Comparison of ENCODE assay signal across 9 mouse cellular contexts in the genomic region with DNA sequence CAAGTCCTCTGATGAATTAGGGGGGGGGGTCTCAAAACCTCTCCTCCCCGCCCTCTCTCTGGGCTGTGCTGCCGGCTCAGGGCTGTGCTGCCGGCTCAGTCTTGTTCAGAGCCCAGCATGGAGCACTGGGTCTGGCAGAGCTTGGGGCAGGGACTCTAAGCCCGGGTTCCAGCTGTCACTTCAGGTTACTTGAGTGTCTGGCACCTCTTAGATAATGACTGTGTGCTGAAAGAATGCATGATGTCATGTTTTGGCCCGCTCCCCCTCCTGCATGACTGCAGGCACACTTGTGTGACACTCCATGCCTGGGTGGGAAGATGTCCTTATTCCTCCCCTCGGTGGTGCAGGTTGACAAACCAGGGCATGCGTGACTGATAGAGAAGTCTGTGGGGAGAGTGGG. TPM values are rescaled to one million over a fixed set of nuclear protein-coding genes. Genes with fewer than 3 reads are reported as not detected.
DNase-seq lines count a peak whose midpoint lies in the region; ATAC-seq lines count a peak whose summit lies in the region.
"Had no signal": no experiment of that assay in that cellular context is flagged by ENCODE, and none has a peak within 500 bp of the region (broad histone marks: within the 10 kb centered on the region; RNA-seq: fewer than 3 reads in every experiment).

No protein-coding gene starts in this region.

- 19% methylated on average over 7 of the region's 7 CpGs for WGBS in heart, embryonic 15.5 days
- WGBS in liver, embryonic 12.5 days (ENCODE audit: insufficient replicate concordance): 29% methylated on average over 7 of the region's 7 CpGs

- no peak overlapping the region for H3K4me2 ChIP-seq in heart, embryonic 15.5 days
- H3K4me2 ChIP-seq in liver, embryonic 12.5 days: no peak overlapping the region
- H3K4me2 ChIP-seq: stomach, embryonic 15.5 days had no signal

- no peak overlapping the region; the same call in 1 of the 2 replicates for H3K27ac ChIP-seq in heart, embryonic 15.5 days
- H3K27ac ChIP-seq in liver, embryonic 12.5 days: no peak overlapping the region
- H3K27ac ChIP-seq: stomach, embryonic 15.5 days had no signal

- peaks cover 18% of the 10 kb centered on the region for H3K4me1 ChIP-seq in heart, embryonic 15.5 days (replicated peaks)
- H3K4me1 ChIP-seq in liver, embryonic 12.5 days: peaks cover 6% of the 10 kb centered on the region; the same call in 1 of the 2 replicates

- H3K9me3 ChIP-seq in heart, embryonic 15.5 days (replicated peaks): no peaks in the 10 kb centered on the region
- H3K9me3 ChIP-seq in liver, embryonic 12.5 days (replicated peaks): no peaks in the 10 kb centered on the region
- H3K9me3 ChIP-seq: stomach, embryonic 15.5 days had no signal

- no peak overlapping the region for H3K4me3 ChIP-seq in heart, embryonic 15.5 days
- H3K4me3 ChIP-seq in liver, embryonic 12.5 days: no peak overlapping the region
- H3K4me3 ChIP-seq: stomach, embryonic 15.5 days had no signal

- peak; percentile 61; the same call in 1 of the 2 replicates for ATAC-seq in heart, embryonic 15.5 days (replicated peaks; ENCODE audit: insufficient number of reproducible peaks, insufficient read depth, low FRiP score, low read depth)
- no peak for ATAC-seq in liver, embryonic 12.5 days

- H3K27me3 ChIP-seq in heart, embryonic 15.5 days: peaks cover 63% of the 10 kb centered on the region
- H3K27me3 ChIP-seq in liver, embryonic 12.5 days (replicated peaks): peaks cover 96% of the 10 kb centered on the region

- no peaks in the 10 kb centered on the region for H3K36me3 ChIP-seq in heart, embryonic 15.5 days
- no peaks in the 10 kb centered on the region for H3K36me3 ChIP-seq in liver, embryonic 12.5 days
- H3K36me3 ChIP-seq: stomach, embryonic 15.5 days had no signal

- peak; percentile 36 for DNase-seq in adrenal gland, postnatal 14 days
- no peak for DNase-seq in adrenal gland, postnatal 25 days
- peak; percentile 64 for DNase-seq in MN1 (ENCODE audit: low spot score)
- peak; percentile 13 for DNase-seq in lung, postnatal 14 days
- no peak for DNase-seq in left cerebral cortex, adult 11 months (ENCODE audit: low spot score)
- no peak for DNase-seq in left cerebral cortex, adult 8-10 months (ENCODE audit: low spot score in 2 of 2)

- no peak overlapping the region for H3K9ac ChIP-seq in heart, embryonic 15.5 days
- H3K9ac ChIP-seq in liver, embryonic 12.5 days: no peak overlapping the region
- H3K9ac ChIP-seq: stomach, embryonic 15.5 days had no signal

RNA-seq across cellular contexts. Expression of gene Mgat5b, which starts 3.4 kb away (rescaled TPM):
- 0.56 and 0.59 TPM in 2 replicates for total RNA-seq in adrenal gland, postnatal 14 days (2021)
- total RNA-seq in adrenal gland, postnatal 25 days (2021): 0.57 and 0.94 TPM in 2 replicates
- 0.64 and 0.85 TPM in 2 replicates for polyA plus RNA-seq in heart, embryonic 15.5 days (2015; fragmentation: Nextera tagmentation; extraction: Ambion mirVana)
- 10 to 100 TPM; 70.0 to 82.4 (median 74.9) TPM for total RNA-seq in left cerebral cortex, adult 8-10 months (2022)
- polyA plus RNA-seq in liver, embryonic 12.5 days (2016; fragmentation: Nextera tagmentation; extraction: Ambion mirVana): not detected in 2 replicates

Comparison
In these comparisons a context has a peak if more than half of its experiments do, and no peak if none do; other contexts are left out.
1. DNase-seq: peak in adrenal gland, postnatal 14 days (single experiment), MN1 (single experiment) and lung, postnatal 14 days (single experiment); none in adrenal gland, postnatal 25 days (single experiment), left cerebral cortex, adult 11 months (single experiment) and left cerebral cortex, adult 8-10 months (0 of 2).
2. RNA of gene Mgat5b, which starts 3.4 kb away (total RNA-seq): 70.0 to 82.4 TPM in left cerebral cortex, adult 8-10 months; 0.57 to 0.94 TPM in adrenal gland, postnatal 25 days and 0.56 to 0.59 TPM in adrenal gland, postnatal 14 days; every median in the first group is over 10 times any median in the second.